Mouse (Mus musculus) embryonic facial prominence, embryonic 10.5 days (tissue): ENCODE data around the gene Dazap1. TPM values are rescaled to one million over a fixed set of nuclear protein-coding genes. Genes with fewer than 3 reads are reported as not detected.

ENCODE experiments used
- DNase-seq: peaks from one replicate; pipeline ENCODE4 v3.0.0-alpha.2; 2017; ENCODE audit warnings: low spot score
- H3K27ac ChIP-seq: fragments of 300-500 bp; sonication (generic); replicated peaks from 2 replicates; pipeline ENCODE4 v1.5.1; 2016; ENCODE audit warnings: mild to moderate bottlenecking
- H3K27me3 ChIP-seq: fragments of 300-500 bp; sonication (generic); replicated peaks from 2 replicates; pipeline ENCODE4 v1.6.1; 2016; ENCODE audit warnings: low read depth, mild to moderate bottlenecking; ENCODE audit not compliant: poor library complexity, severe bottlenecking
- H3K36me3 ChIP-seq: fragments of 300-500 bp; sonication (generic); replicated peaks from 2 replicates; pipeline ENCODE4 v1.6.1; 2016; ENCODE audit warnings: mild to moderate bottlenecking, moderate library complexity
- H3K4me1 ChIP-seq: fragments of 300-500 bp; sonication (generic); 2 replicates; pipeline ENCODE4 v1.6.1; 2016
- H3K4me3 ChIP-seq: fragments of 300-500 bp; sonication (generic); 2 replicates; pipeline ENCODE4 v1.5.1; 2016; ENCODE audit warnings: mild to moderate bottlenecking, moderate library complexity
- H3K9me3 ChIP-seq: fragments of 300-500 bp; sonication (generic); 2 replicates; pipeline ENCODE4 v1.6.1; 2016; ENCODE audit warnings: mild to moderate bottlenecking
- WGBS: fragments of 180-500 bp; shearing (Covaris S2); methylation state at CpG from one replicate; pipeline ENCODE4 v1.1.7; 2016; 5-methylcytosine and 5-hydroxymethylcytosine counted together
- polyA plus RNA-seq: library from polyadenylated mRNA; unstranded; fragments of >200 nt; fragmentation: Nextera tagmentation; extraction: Ambion mirVana; gene quantifications from 2 replicates; pipeline ENCODE4 v1.2.1, GENCODE M21; 2016

The Dazap1 gene
- polyA plus RNA-seq, 1 experiment from 2014 or later: 56.2 TPM

GRCm38 (mm10) chr10:80281921-80282371 is 20.7 kb downstream of the Dazap1 start:
- Histone ChIP-seq H3K9me3 (no peaks in the 10 kb centered on the region), H3K4me3 (no peak overlapping the region), H3K27ac (no peak overlapping the region), H3K4me1 (0 out of 2 replicates have a peak, but pooled peaks cover 4% of the 10 kb centered on the region), H3K27me3 (no peaks in the 10 kb centered on the region), H3K36me3 (peaks cover 100% of the 10 kb centered on the region)
- no peak for DNase-seq
- 78% methylated on average over 8 of the region's 8 CpGs for WGBS

- Histone ChIP-seq H3K4me1 (0 out of 2 replicates have a peak, but pooled peaks cover 4% of the 10 kb centered on the region), H3K4me3 (no peak overlapping the region), H3K36me3 (peaks cover 100% of the 10 kb centered on the region), H3K27ac (no peak overlapping the region), H3K9me3 (no peaks in the 10 kb centered on the region), H3K27me3 (no peaks in the 10 kb centered on the region)
- WGBS: 90% methylated on average over 20 of the region's 20 CpGs
- DNase-seq: no peak
These were observed 21.5 kb downstream of the Dazap1 start for GRCm38 (mm10) chr10:80282481-80283441.

GRCm38 (mm10) chr10:80285222-80286070 is 24.2 kb downstream of the Dazap1 start:
- Histone ChIP-seq H3K4me1 (0 out of 2 replicates have a peak, but pooled peaks cover 4% of the 10 kb centered on the region), H3K4me3 (no peak overlapping the region), H3K36me3 (peaks cover 89% of the 10 kb centered on the region), H3K27me3 (no peaks in the 10 kb centered on the region), H3K27ac (no peak overlapping the region), H3K9me3 (no peaks in the 10 kb centered on the region)
- 85% methylated on average over 15 of the region's 15 CpGs for WGBS
- no peak for DNase-seq

- H3K4me1 ChIP-seq: peaks cover 7% of the 10 kb centered on the region
- no peak for DNase-seq
- H3K36me3 ChIP-seq: peaks cover 65% of the 10 kb centered on the region
- 94% methylated on average over 12 of the region's 12 CpGs for WGBS
- no peak overlapping the region for H3K4me3 ChIP-seq
- H3K27me3 ChIP-seq: no peaks in the 10 kb centered on the region
- no peaks in the 10 kb centered on the region for H3K9me3 ChIP-seq
- H3K27ac ChIP-seq: no peak overlapping the region
These were observed 26.8 kb downstream of the Dazap1 start for GRCm38 (mm10) chr10:80288097-80288496.

GRCm38 (mm10) chr10:80288657-80289056 is 27.4 kb downstream of the Dazap1 start:
- Histone ChIP-seq H3K9me3 (no peaks in the 10 kb centered on the region), H3K27ac (no peak overlapping the region), H3K27me3 (no peaks in the 10 kb centered on the region), H3K4me1 (peaks cover 12% of the 10 kb centered on the region), H3K36me3 (peaks cover 65% of the 10 kb centered on the region), H3K4me3 (no peak overlapping the region)
- WGBS: 78% methylated on average over 8 of the region's 8 CpGs
- DNase-seq: no peak

GRCm38 (mm10) chr10:80292251-80293146 is 31.2 kb downstream of the Dazap1 start, which contains the start of gene Rps15:
Gene Rps15 (plus strand): TSS chr10:80292453.
- Histone ChIP-seq H3K27me3 (peaks cover 12% of the 10 kb centered on the region), H3K27ac (peak within 1 kb of the TSS; percentile 99), H3K4me1 (peaks cover 49% of the 10 kb centered on the region), H3K36me3 (peaks cover 42% of the 10 kb centered on the region), H3K4me3 (peak within 1 kb of the TSS; percentile 98), H3K9me3 (no peaks in the 10 kb centered on the region)
- under 1% methylated on average over 72 of the region's 72 CpGs for WGBS
- DNase-seq: peak; percentile 98

GRCm38 (mm10) chr10:80293325-80293724 is 32.0 kb downstream of the Dazap1 start:
- 27% methylated on average over 14 of the region's 14 CpGs for WGBS
- Histone ChIP-seq H3K4me3 (peak overlapping the region; percentile 98), H3K27me3 (peaks cover 21% of the 10 kb centered on the region), H3K9me3 (no peaks in the 10 kb centered on the region), H3K4me1 (peaks cover 55% of the 10 kb centered on the region), H3K27ac (peak overlapping the region; percentile 99), H3K36me3 (peaks cover 35% of the 10 kb centered on the region)
- no peak for DNase-seq

- WGBS: 76% methylated on average over 4 of the region's 4 CpGs
- no peaks in the 10 kb centered on the region for H3K9me3 ChIP-seq
- DNase-seq: no peak
- peaks cover 25% of the 10 kb centered on the region for H3K36me3 ChIP-seq
- no peak overlapping the region for H3K27ac ChIP-seq
- H3K27me3 ChIP-seq: peaks cover 31% of the 10 kb centered on the region
- H3K4me3 ChIP-seq: peak overlapping the region; percentile 98
- H3K4me1 ChIP-seq: peaks cover 65% of the 10 kb centered on the region
These were observed 33.0 kb downstream of the Dazap1 start for GRCm38 (mm10) chr10:80294311-80294710.

- H3K9me3 ChIP-seq: no peaks in the 10 kb centered on the region
- H3K36me3 ChIP-seq: peaks cover 24% of the 10 kb centered on the region
- H3K4me1 ChIP-seq: peaks cover 70% of the 10 kb centered on the region
- H3K4me3 ChIP-seq: peak overlapping the region; percentile 98
- DNase-seq: no peak
- WGBS: 47% methylated on average over 7 of the region's 7 CpGs
- H3K27ac ChIP-seq: no peak overlapping the region
- peaks cover 36% of the 10 kb centered on the region for H3K27me3 ChIP-seq
These were observed 33.6 kb downstream of the Dazap1 start for GRCm38 (mm10) chr10:80294788-80295303.

GRCm38 (mm10) chr10:80295618-80296425 is 34.5 kb downstream of the Dazap1 start, which contains the start of gene Apc2:
Gene Apc2 (plus strand): TSS chr10:80295977.
- Histone ChIP-seq H3K9me3 (no peaks in the 10 kb centered on the region), H3K4me1 (peaks cover 80% of the 10 kb centered on the region), H3K27me3 (peaks cover 46% of the 10 kb centered on the region), H3K36me3 (peaks cover 24% of the 10 kb centered on the region), H3K27ac (peak within 1 kb of the TSS; percentile 42), H3K4me3 (peak within 1 kb of the TSS; percentile 98)
- WGBS: under 1% methylated on average over 26 of the region's 26 CpGs
- DNase-seq: peak; percentile 82

- Histone ChIP-seq H3K27ac (peak overlapping the region; percentile 42), H3K27me3 (peaks cover 56% of the 10 kb centered on the region), H3K4me3 (peak overlapping the region; percentile 98)
These were observed 35.5 kb downstream of the Dazap1 start for GRCm38 (mm10) chr10:80296824-80297223.

More at GRCm38 (mm10) chr10:80296824-80297223, 35.5 kb downstream of the Dazap1 start:
- Histone ChIP-seq H3K9me3 (no peaks in the 10 kb centered on the region), H3K36me3 (peaks cover 24% of the 10 kb centered on the region), H3K4me1 (peaks cover 89% of the 10 kb centered on the region)
- WGBS: 79% methylated on average over 5 of the region's 5 CpGs
- DNase-seq: no peak
